Mouse (Mus musculus) spleen, postnatal 14 days (tissue): Measurements from ENCODE around the gene Vmn2r38.
"Not testable (repeated sequence)": the region's sequence is repeated elsewhere in the genome, so short reads cannot be mapped to it uniquely, and the experiment has no call there.

Source experiments
- DNase-seq, 2 experiments: peaks; one replicate each; pipeline ENCODE4 v3.0.0; 2021 to 2022; ENCODE audit warnings: low spot score in 2 of 2

Vmn2r38 gene

DNA sequence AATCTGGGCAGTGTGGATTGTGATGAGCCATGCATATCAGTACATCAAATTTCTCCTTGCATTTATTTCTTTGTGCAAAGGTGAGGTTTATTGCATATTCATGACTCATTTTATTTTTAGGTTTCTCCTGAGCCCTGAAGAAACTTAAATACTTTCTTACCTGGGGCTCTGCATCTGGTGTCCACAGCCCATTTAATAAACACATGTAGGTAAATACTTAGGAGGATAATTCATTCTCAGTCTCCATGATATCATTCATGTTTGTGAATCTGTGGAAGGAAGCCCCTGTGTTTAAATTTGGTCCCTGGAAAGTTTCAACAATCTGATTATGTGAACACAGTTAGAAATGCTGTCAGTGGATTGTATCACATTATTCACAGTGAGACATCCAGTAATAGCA is at the start of gene Vmn2r38:
Gene Vmn2r38, minus strand, starts transcription at position 101 of the 400 bp plus-strand sequence.
- not testable (repeated sequence) for DNase-seq

DNA sequence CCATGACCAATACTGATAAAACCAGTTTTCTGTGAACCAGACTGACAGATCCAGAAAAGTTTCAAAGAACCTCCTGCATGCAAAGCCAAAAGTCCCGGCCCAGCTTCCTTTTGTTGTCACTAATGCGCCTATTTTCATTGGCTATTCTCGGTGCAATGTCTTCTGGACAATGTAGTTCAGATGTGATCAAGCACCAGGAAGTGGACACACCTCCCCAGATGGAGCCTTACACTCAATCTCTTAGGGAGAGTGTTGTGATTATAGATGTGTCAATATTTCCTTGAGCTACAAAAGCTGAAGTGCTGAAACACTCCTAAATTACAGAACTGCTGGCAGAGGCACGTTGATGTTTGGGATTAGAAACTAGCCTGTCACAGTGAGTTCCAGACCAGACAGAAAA is 32.3 kb downstream of the Vmn2r38 start:
- not testable (repeated sequence) for DNase-seq

DNA sequence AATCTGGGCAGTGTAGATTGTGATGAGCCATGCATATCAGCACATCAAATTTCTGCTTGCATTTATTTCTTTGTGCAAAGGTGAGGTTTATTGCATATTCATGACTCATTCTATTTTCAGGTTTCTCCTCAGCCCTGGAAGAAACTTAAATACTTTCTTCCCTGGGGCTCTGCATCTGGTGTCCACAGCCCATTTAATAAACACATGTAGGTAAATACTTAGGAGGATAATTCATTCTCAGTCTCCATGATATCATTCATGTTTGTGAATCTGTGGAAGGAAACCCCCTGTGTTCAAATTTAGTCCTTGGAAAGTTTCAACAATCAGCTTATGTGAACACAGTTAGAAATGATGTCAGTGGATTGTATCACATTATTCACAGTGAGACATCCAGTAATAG is 67.0 kb downstream of the Vmn2r38 start, which contains the start of gene Vmn2r39:
Gene Vmn2r39, minus strand, starts transcription at position 101 of the 400 bp plus-strand sequence.
- DNase-seq: not testable (repeated sequence)
